Mouse (Mus musculus) splenic B cell, adult 2 months (primary cell): ENCODE measurements around the gene Gm10097.

Experiments used
- DNase-seq: peaks from one replicate; pipeline ENCODE4 v3.0.0-alpha.2; 2011; ENCODE audit warnings: low read depth, low spot score
- H3K27me3 ChIP-seq: 2 replicates; pipeline ENCODE4 v1.6.1; 2012; ENCODE audit warnings: mild to moderate bottlenecking, low read length, moderate library complexity, mixed read lengths; ENCODE audit not compliant: control insufficient read depth, poor library complexity, insufficient read depth, severe bottlenecking
- H3K36me3 ChIP-seq: 2 replicates; pipeline ENCODE4 v1.6.1; 2012; ENCODE audit warnings: mild to moderate bottlenecking, low read length, moderate library complexity, mixed read lengths; ENCODE audit not compliant: control insufficient read depth, poor library complexity, insufficient read depth, severe bottlenecking

Gm10097 gene

GRCm38 (mm10) chr10:5068676-5069265 lies at the start of gene Gm10097:
TSS of gene Gm10097 (plus strand) at chr10:5069192.
- Histone ChIP-seq H3K36me3 (no peaks in the 10 kb centered on the region), H3K27me3 (no peaks in the 10 kb centered on the region)
- no peak for DNase-seq

- Histone ChIP-seq H3K36me3 (no peaks in the 10 kb centered on the region), H3K27me3 (no peaks in the 10 kb centered on the region)
- DNase-seq: no peak
Observed at GRCm38 (mm10) chr10:5025906-5026305, 43.1 kb upstream of the Gm10097 start.

GRCm38 (mm10) chr10:5027208-5027607 lies 41.8 kb upstream of the Gm10097 start:
- DNase-seq: no peak
- Histone ChIP-seq H3K27me3 (no peaks in the 10 kb centered on the region), H3K36me3 (no peaks in the 10 kb centered on the region; the same call in 1 of the 2 replicates)

GRCm38 (mm10) chr10:5028301-5028700 lies 40.7 kb upstream of the Gm10097 start:
- Histone ChIP-seq H3K27me3 (no peaks in the 10 kb centered on the region), H3K36me3 (no peaks in the 10 kb centered on the region; the same call in 1 of the 2 replicates)
- no peak for DNase-seq

- H3K36me3 ChIP-seq: no peaks in the 10 kb centered on the region; the same call in 1 of the 2 replicates
- H3K27me3 ChIP-seq: no peaks in the 10 kb centered on the region
- no peak for DNase-seq
Observed at GRCm38 (mm10) chr10:5029161-5029560, 39.8 kb upstream of the Gm10097 start.

- no peaks in the 10 kb centered on the region for H3K27me3 ChIP-seq
- no peak for DNase-seq
- H3K36me3 ChIP-seq: no peaks in the 10 kb centered on the region; the same call in 1 of the 2 replicates
Observed at GRCm38 (mm10) chr10:5029883-5030282, 39.1 kb upstream of the Gm10097 start.

- Histone ChIP-seq H3K27me3 (no peaks in the 10 kb centered on the region), H3K36me3 (peaks cover 4% of the 10 kb centered on the region; the same call in 1 of the 2 replicates)
- DNase-seq: no peak
Observed at GRCm38 (mm10) chr10:5032192-5033048, 36.6 kb upstream of the Gm10097 start.

GRCm38 (mm10) chr10:5041254-5041653 lies 27.7 kb upstream of the Gm10097 start:
- no peak for DNase-seq
- H3K27me3 ChIP-seq: no peaks in the 10 kb centered on the region
- H3K36me3 ChIP-seq: peaks cover 5% of the 10 kb centered on the region; the same call in 1 of the 2 replicates

- no peak for DNase-seq
- H3K36me3 ChIP-seq: peaks cover 12% of the 10 kb centered on the region; the same call in 1 of the 2 replicates
- no peaks in the 10 kb centered on the region for H3K27me3 ChIP-seq
Observed at GRCm38 (mm10) chr10:5044481-5044880, 24.5 kb upstream of the Gm10097 start.

GRCm38 (mm10) chr10:5045213-5045612 lies 23.8 kb upstream of the Gm10097 start:
- H3K27me3 ChIP-seq: no peaks in the 10 kb centered on the region
- no peak for DNase-seq
- H3K36me3 ChIP-seq: peaks cover 12% of the 10 kb centered on the region; the same call in 1 of the 2 replicates

GRCm38 (mm10) chr10:5045671-5046070 lies 23.3 kb upstream of the Gm10097 start:
- peaks cover 12% of the 10 kb centered on the region; the same call in 1 of the 2 replicates for H3K36me3 ChIP-seq
- peak; percentile 4 for DNase-seq

GRCm38 (mm10) chr10:5056243-5056735 lies 12.7 kb upstream of the Gm10097 start:
- Histone ChIP-seq H3K36me3 (no peaks in the 10 kb centered on the region), H3K27me3 (no peaks in the 10 kb centered on the region)
- no peak for DNase-seq

More at GRCm38 (mm10) chr10:5045671-5046070, 23.3 kb upstream of the Gm10097 start:
- H3K27me3 ChIP-seq: no peaks in the 10 kb centered on the region

- DNase-seq: no peak
Observed at GRCm38 (mm10) chr10:5056940-5057339, 12.1 kb upstream of the Gm10097 start.

GRCm38 (mm10) chr10:5057661-5058060 lies 11.3 kb upstream of the Gm10097 start:
- no peaks in the 10 kb centered on the region for H3K36me3 ChIP-seq
- no peak for DNase-seq
- no peaks in the 10 kb centered on the region for H3K27me3 ChIP-seq

More at GRCm38 (mm10) chr10:5056940-5057339, 12.1 kb upstream of the Gm10097 start:
- no peaks in the 10 kb centered on the region for H3K27me3 ChIP-seq
- H3K36me3 ChIP-seq: no peaks in the 10 kb centered on the region

GRCm38 (mm10) chr10:5058876-5059275 lies 10.1 kb upstream of the Gm10097 start:
- H3K36me3 ChIP-seq: no peaks in the 10 kb centered on the region
- H3K27me3 ChIP-seq: no peaks in the 10 kb centered on the region
- DNase-seq: no peak
